Mouse (Mus musculus) stomach, postnatal 0 days (tissue): ENCODE measurements around the gene Ptprc. TPM values are rescaled to one million over a fixed set of nuclear protein-coding genes. Genes with fewer than 3 reads are reported as not detected.

Source experiments
- ATAC-seq: fragments of 200-750 bp; cut with Nextera tagmentation; 2 replicates; pipeline ENCODE4 v1.8.0; 2017; ENCODE audit not compliant: low FRiP score, low TSS enrichment
- DNase-seq: peaks from one replicate; pipeline ENCODE4 v3.0.0-alpha.2; 2016; ENCODE audit warnings: low spot score
- H3K27ac ChIP-seq: fragments of 300-500 bp; sonication (generic); replicated peaks from 2 replicates; pipeline ENCODE4 v1.5.1; 2014; ENCODE audit warnings: mild to moderate bottlenecking, control low read depth
- H3K27me3 ChIP-seq: fragments of 300-500 bp; sonication (generic); 2 replicates; pipeline ENCODE4 v1.6.1; 2014; ENCODE audit warnings: low read length; ENCODE audit not compliant: control insufficient read depth, insufficient read depth
- H3K36me3 ChIP-seq: fragments of 300-500 bp; sonication (generic); 2 replicates; pipeline ENCODE4 v1.6.1; 2014; ENCODE audit warnings: low read length, mixed read lengths; ENCODE audit not compliant: control insufficient read depth, insufficient read depth
- H3K4me1 ChIP-seq: fragments of 300-500 bp; sonication (generic); replicated peaks from 2 replicates; pipeline ENCODE4 v1.6.1; 2014; ENCODE audit warnings: antibody characterized with exemption; ENCODE audit not compliant: control insufficient read depth, insufficient read depth
- H3K4me2 ChIP-seq: fragments of 300-500 bp; sonication (generic); replicated peaks from 2 replicates; pipeline ENCODE4 v1.6.1; 2014; ENCODE audit warnings: low read depth, mild to moderate bottlenecking, control low read depth, moderate library complexity
- H3K4me3 ChIP-seq: fragments of 300-500 bp; sonication (generic); 2 replicates; pipeline ENCODE4 v1.5.1; 2014; ENCODE audit warnings: low read depth, low read length, control low read depth
- H3K9ac ChIP-seq: fragments of 300-500 bp; sonication (generic); 2 replicates; pipeline ENCODE4 v1.6.1; 2014; ENCODE audit warnings: mild to moderate bottlenecking, low read length, control low read depth, mixed read lengths
- H3K9me3 ChIP-seq: fragments of 300-500 bp; sonication (generic); 2 replicates; pipeline ENCODE4 v1.6.1; 2016; ENCODE audit warnings: low read length; ENCODE audit not compliant: control insufficient read depth
- CTCF ChIP-seq: IDR thresholded peaks from 2 replicates; pipeline ENCODE4 v1.5.1; 2016; ENCODE audit warnings: antibody characterized with exemption, low read depth, mild to moderate bottlenecking, moderate library complexity
- EP300 ChIP-seq: optimal IDR thresholded peaks from 2 replicates; pipeline ENCODE3; 2016; ENCODE audit warnings: antibody characterized with exemption
- WGBS: fragments of 180-500 bp; shearing (Covaris S2); extraction: QIAGEN DNeasy Blood & Tissue Kit; methylation state at CpG from one replicate; pipeline ENCODE4 v1.1.7; 2014; 5-methylcytosine and 5-hydroxymethylcytosine counted together
- polyA plus RNA-seq: library from polyadenylated mRNA; unstranded; fragments of >200 nt; fragmentation: Nextera tagmentation; extraction: Ambion mirVana; gene quantifications from 2 replicates; pipeline ENCODE4 v1.2.1, GENCODE M21; 2015

Ptprc gene
- polyA plus RNA-seq, 1 experiment from 2014 or later: 2.5 TPM

- no peak overlapping the region for H3K9ac ChIP-seq
- H3K27me3 ChIP-seq: no peaks in the 10 kb centered on the region
- ATAC-seq (no peak), DNase-seq (no peak)
- no peak overlapping the region for H3K27ac ChIP-seq
- 55% methylated on average over 4 of the region's 4 CpGs for WGBS
- TF ChIP-seq EP300 (no peak), CTCF (no peak)
- H3K36me3 ChIP-seq: no peaks in the 10 kb centered on the region
- no peaks in the 10 kb centered on the region for H3K9me3 ChIP-seq
- H3K4me3 ChIP-seq: no peak overlapping the region
- H3K4me1 ChIP-seq: no peaks in the 10 kb centered on the region
- H3K4me2 ChIP-seq: no peak overlapping the region
These were observed 145.9 kb downstream of the Ptprc start for GRCm38 (mm10) chr1:138029649-138030048.

- Histone ChIP-seq H3K4me1 (no peaks in the 10 kb centered on the region), H3K4me3 (no peak overlapping the region), H3K9me3 (no peaks in the 10 kb centered on the region), H3K36me3 (no peaks in the 10 kb centered on the region), H3K9ac (no peak overlapping the region), H3K27me3 (no peaks in the 10 kb centered on the region), H3K4me2 (no peak overlapping the region), H3K27ac (no peak overlapping the region)
- WGBS: 90% methylated on average over 1 of the region's 1 CpGs
- ATAC-seq (no peak), DNase-seq (no peak)
- no peak for TF ChIP-seq CTCF
- no peak for TF ChIP-seq EP300
These were observed 150.2 kb downstream of the Ptprc start for GRCm38 (mm10) chr1:138025298-138025697.

- no peak overlapping the region for H3K4me2 ChIP-seq
- no peaks in the 10 kb centered on the region for H3K27me3 ChIP-seq
- 53% methylated on average over 4 of the region's 4 CpGs for WGBS
- H3K36me3 ChIP-seq: no peaks in the 10 kb centered on the region
- ATAC-seq: no peak
- no peak overlapping the region for H3K4me3 ChIP-seq
- no peaks in the 10 kb centered on the region for H3K9me3 ChIP-seq
- H3K9ac ChIP-seq: no peak overlapping the region
- no peak for TF ChIP-seq EP300
- no peak for TF ChIP-seq CTCF
- no peak overlapping the region for H3K27ac ChIP-seq
- H3K4me1 ChIP-seq: no peaks in the 10 kb centered on the region
- no peak for DNase-seq
These were observed 151.9 kb downstream of the Ptprc start for GRCm38 (mm10) chr1:138023601-138024000.

GRCm38 (mm10) chr1:138022918-138023295, 152.6 kb downstream of the Ptprc start:
- no peaks in the 10 kb centered on the region for H3K36me3 ChIP-seq
- no peak overlapping the region for H3K4me3 ChIP-seq
- WGBS: 26% methylated on average over 3 of the region's 3 CpGs
- no peak overlapping the region for H3K4me2 ChIP-seq
- no peaks in the 10 kb centered on the region for H3K27me3 ChIP-seq
- H3K9me3 ChIP-seq: no peaks in the 10 kb centered on the region
- no peak overlapping the region for H3K9ac ChIP-seq
- DNase-seq (no peak), ATAC-seq (no peak)
- no peaks in the 10 kb centered on the region for H3K4me1 ChIP-seq
- no peak for TF ChIP-seq CTCF
- no peak for TF ChIP-seq EP300
- H3K27ac ChIP-seq: no peak overlapping the region

GRCm38 (mm10) chr1:138021962-138022917, 153.3 kb downstream of the Ptprc start:
- H3K27me3 ChIP-seq: no peaks in the 10 kb centered on the region
- TF ChIP-seq CTCF: no peak
- TF ChIP-seq EP300: no peak
- H3K27ac ChIP-seq: no peak overlapping the region
- H3K36me3 ChIP-seq: no peaks in the 10 kb centered on the region
- H3K4me2 ChIP-seq: no peak overlapping the region
- no peaks in the 10 kb centered on the region for H3K9me3 ChIP-seq
- no peak for DNase-seq
- no peak for ATAC-seq
- H3K4me1 ChIP-seq: no peaks in the 10 kb centered on the region
- H3K9ac ChIP-seq: no peak overlapping the region
- no peak overlapping the region for H3K4me3 ChIP-seq
- WGBS: 35% methylated on average over 11 of the region's 11 CpGs

Other genes starting within 250 kb of the Ptprc start
- not detected in 2 replicates for gene Atp6v1g3, start 98.0 kb upstream of the Ptprc start, polyA plus RNA-seq